Mouse (Mus musculus) heart, postnatal 0 days (tissue): ENCODE measurements around the gene Rab4a.

ENCODE experiments used
- CTCF ChIP-seq: IDR thresholded peaks from 2 replicates; pipeline ENCODE4 v1.5.1; 2016; ENCODE audit warnings: antibody characterized with exemption, control low read depth, low read depth
- EP300 ChIP-seq: IDR thresholded peaks from 2 replicates; pipeline ENCODE4 v1.6.1; 2016; ENCODE audit warnings: antibody characterized with exemption, low read depth

- TF ChIP-seq CTCF (no peak), EP300 (no peak)
These were observed 32.3 kb upstream of the Rab4a start for GRCm38 (mm10) chr8:123773468-123773867.
